Mouse (Mus musculus): Measurements from ENCODE around the gene Mettl1. TPM values are rescaled to one million over a fixed set of nuclear protein-coding genes. Genes with fewer than 3 reads are reported as not detected.

Mettl1 gene
- 31.5 and 32.5 TPM in 2 replicates for polyA plus RNA-seq (2016; fragmentation: Nextera tagmentation; extraction: Ambion mirVana)

DNA sequence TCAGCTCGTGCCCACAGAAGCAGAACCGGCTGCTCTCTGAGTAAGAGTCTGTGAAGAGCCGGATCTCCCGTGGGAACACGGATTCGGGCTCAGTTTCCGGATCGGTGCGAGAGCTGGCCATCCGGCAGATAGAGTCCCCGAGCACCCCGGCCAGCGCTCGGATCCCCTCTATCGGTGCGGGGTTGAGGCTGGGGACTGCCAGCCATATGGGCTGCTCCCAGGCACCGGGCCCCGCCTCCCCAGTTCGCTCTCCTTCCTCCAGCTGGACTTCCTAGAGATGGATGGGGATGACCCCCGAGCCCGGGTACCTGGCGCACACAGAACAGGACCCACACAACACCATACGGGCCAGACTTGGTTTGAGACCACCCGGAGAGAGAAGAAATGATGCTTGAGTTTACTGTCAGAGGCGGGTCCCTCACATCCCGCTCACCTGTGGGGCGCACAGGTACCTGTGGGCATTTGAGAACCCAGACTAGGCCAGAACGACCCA, at the start of gene Mettl1, which contains the start of gene Eef1akmt3:
TSS of gene Mettl1 (plus strand) at position 141 of the 493 bp plus-strand sequence.
TSS of gene Eef1akmt3 (minus strand) at position 240 of the 493 bp plus-strand sequence.
- ATAC-seq (ENCODE audit: low FRiP score, low read depth) = peak; percentile 73
- Histone ChIP-seq H3K36me3 (peaks cover 8% of the 10 kb centered on the region), H3K9me3 (no peaks in the 10 kb centered on the region), H3K27me3 (replicated peaks) (peaks cover 4% of the 10 kb centered on the region; the same call in 1 of the 2 replicates), H3K4me2 (replicated peaks) (peak within 1 kb of the TSS; percentile 99), H3K9ac (peak within 1 kb of the TSS; percentile 67), H3K4me3 (peak within 1 kb of the TSS; percentile 76), H3K27ac (no peak within 1 kb of the TSS), H3K4me1 (peaks cover 12% of the 10 kb centered on the region)
- WGBS = under 1% methylated on average over 28 of the region's 28 CpGs

DNA sequence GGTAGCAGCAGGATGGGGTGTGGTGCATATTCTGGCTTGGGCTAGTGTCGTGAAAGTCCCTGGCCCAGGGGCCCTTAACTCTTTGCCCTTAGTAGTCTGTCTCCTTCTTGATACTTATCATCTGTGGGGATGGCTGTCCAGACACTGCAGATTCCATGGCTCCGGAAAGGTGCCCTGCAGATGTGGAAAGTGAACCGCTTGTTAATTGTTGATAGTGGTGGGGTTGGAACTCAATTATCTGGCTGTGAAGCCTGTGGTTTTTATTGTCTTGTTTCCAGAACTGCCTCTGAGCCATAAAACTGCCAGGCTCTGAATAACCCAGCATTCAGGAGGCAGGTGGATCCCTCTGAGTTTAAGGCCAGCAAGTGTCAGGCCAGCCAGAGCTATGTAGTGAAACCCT, 49.5 kb upstream of the Mettl1 start:
- 29% methylated on average over 3 of the region's 3 CpGs for WGBS
- Histone ChIP-seq H3K9ac (no peak overlapping the region), H3K4me2 (replicated peaks) (no peak overlapping the region), H3K4me3 (no peak overlapping the region), H3K9me3 (no peaks in the 10 kb centered on the region), H3K36me3 (peaks cover 40% of the 10 kb centered on the region), H3K27ac (no peak overlapping the region), H3K4me1 (peaks cover 31% of the 10 kb centered on the region), H3K27me3 (replicated peaks) (no peaks in the 10 kb centered on the region; the same call in 1 of the 2 replicates)
- no peak for ATAC-seq (ENCODE audit: low FRiP score, low read depth)

DNA sequence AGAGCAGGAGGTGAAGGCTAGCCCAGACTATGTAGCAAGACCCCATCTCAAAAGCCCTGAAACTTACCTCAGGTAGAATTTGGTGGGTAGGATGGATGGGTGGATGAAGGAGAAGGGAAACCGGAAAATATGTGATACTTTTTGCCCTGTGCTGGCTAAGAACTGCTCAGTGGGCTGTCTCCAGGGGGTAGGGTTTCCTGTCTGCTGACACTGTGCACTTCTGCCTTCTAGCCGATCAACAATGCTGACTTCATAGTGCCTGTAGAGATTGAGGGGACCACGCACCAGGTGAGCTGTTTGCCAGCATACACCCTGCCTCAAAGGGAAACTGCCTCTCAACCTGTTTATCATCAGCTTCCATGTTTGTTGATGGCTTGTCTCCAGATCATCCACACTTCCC, 47.6 kb upstream of the Mettl1 start:
- Histone ChIP-seq H3K9me3 (no peaks in the 10 kb centered on the region), H3K27ac (no peak overlapping the region), H3K4me1 (peaks cover 16% of the 10 kb centered on the region), H3K9ac (no peak overlapping the region), H3K27me3 (replicated peaks) (no peaks in the 10 kb centered on the region), H3K4me3 (no peak overlapping the region), H3K36me3 (peaks cover 55% of the 10 kb centered on the region), H3K4me2 (replicated peaks) (no peak overlapping the region)
- WGBS = 94% methylated on average over 3 of the region's 3 CpGs
- no peak for ATAC-seq (ENCODE audit: low FRiP score, low read depth)

GRCm38 (mm10) chr10:126997340-126998113, 43.7 kb upstream of the Mettl1 start:
- Histone ChIP-seq H3K4me3 (no peak overlapping the region), H3K4me2 (replicated peaks) (no peak overlapping the region), H3K27ac (no peak overlapping the region), H3K36me3 (peaks cover 65% of the 10 kb centered on the region), H3K9ac (no peak overlapping the region), H3K9me3 (no peaks in the 10 kb centered on the region), H3K4me1 (no peaks in the 10 kb centered on the region), H3K27me3 (replicated peaks) (no peaks in the 10 kb centered on the region)
- ATAC-seq (ENCODE audit: low FRiP score, low read depth) = no peak
- 81% methylated on average over 13 of the region's 13 CpGs for WGBS

GRCm38 (mm10) chr10:127000529-127000928, 40.7 kb upstream of the Mettl1 start, which contains the start of gene Avil:
Gene Avil, plus strand, starts transcription at chr10:127000709.
- no peak for ATAC-seq (ENCODE audit: low FRiP score, low read depth)
- 95% methylated on average over 5 of the region's 5 CpGs for WGBS
- Histone ChIP-seq H3K36me3 (peaks cover 36% of the 10 kb centered on the region), H3K4me2 (replicated peaks) (no peak within 1 kb of the TSS), H3K27ac (no peak within 1 kb of the TSS), H3K9ac (no peak within 1 kb of the TSS), H3K4me1 (no peaks in the 10 kb centered on the region), H3K4me3 (no peak within 1 kb of the TSS), H3K27me3 (replicated peaks) (no peaks in the 10 kb centered on the region), H3K9me3 (no peaks in the 10 kb centered on the region)

- H3K27me3 ChIP-seq (replicated peaks) = no peaks in the 10 kb centered on the region
- no peak overlapping the region for H3K4me3 ChIP-seq
- no peaks in the 10 kb centered on the region for H3K4me1 ChIP-seq
- peaks cover 29% of the 10 kb centered on the region for H3K36me3 ChIP-seq
- no peak overlapping the region for H3K4me2 ChIP-seq (replicated peaks)
- no peaks in the 10 kb centered on the region for H3K9me3 ChIP-seq
- no peak overlapping the region for H3K9ac ChIP-seq
- no peak overlapping the region for H3K27ac ChIP-seq
- ATAC-seq (ENCODE audit: low FRiP score, low read depth) = no peak
- WGBS = 86% methylated on average over 9 of the region's 9 CpGs
Observed at GRCm38 (mm10) chr10:127001297-127001696, 39.9 kb upstream of the Mettl1 start.

- Histone ChIP-seq H3K36me3 (peaks cover 29% of the 10 kb centered on the region), H3K27ac (no peak overlapping the region), H3K27me3 (replicated peaks) (no peaks in the 10 kb centered on the region), H3K9me3 (no peaks in the 10 kb centered on the region), H3K4me3 (no peak overlapping the region), H3K9ac (no peak overlapping the region), H3K4me2 (replicated peaks) (no peak overlapping the region), H3K4me1 (no peaks in the 10 kb centered on the region)
- 91% methylated on average over 1 of the region's 1 CpGs for WGBS
- no peak for ATAC-seq (ENCODE audit: low FRiP score, low read depth)
Observed at GRCm38 (mm10) chr10:127002056-127002455, 39.2 kb upstream of the Mettl1 start.

DNA sequence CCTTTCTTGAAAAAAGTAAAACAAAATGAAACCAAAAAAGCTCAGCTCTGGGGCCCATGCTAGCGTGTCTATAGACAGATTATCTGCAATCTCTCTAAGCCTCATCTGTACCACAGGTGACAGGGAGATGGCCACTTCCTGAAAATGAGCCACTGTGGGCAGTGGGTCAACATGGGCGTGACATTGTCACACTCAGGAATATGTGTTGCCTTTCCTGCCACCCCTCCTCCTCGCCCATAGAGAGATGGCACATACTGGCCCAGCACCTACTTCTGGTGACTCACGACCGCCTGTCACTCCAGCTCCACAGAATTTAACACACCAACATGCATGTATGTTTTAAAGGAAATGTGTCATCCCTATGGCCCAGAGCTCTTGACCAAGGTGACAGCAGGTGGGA, 38.4 kb upstream of the Mettl1 start:
- Histone ChIP-seq H3K9me3 (no peaks in the 10 kb centered on the region), H3K4me3 (no peak overlapping the region), H3K9ac (no peak overlapping the region), H3K36me3 (peaks cover 22% of the 10 kb centered on the region), H3K4me2 (replicated peaks) (no peak overlapping the region), H3K27me3 (replicated peaks) (no peaks in the 10 kb centered on the region), H3K27ac (no peak overlapping the region), H3K4me1 (no peaks in the 10 kb centered on the region)
- no peak for ATAC-seq (ENCODE audit: low FRiP score, low read depth)
- WGBS = 93% methylated on average over 5 of the region's 5 CpGs

DNA sequence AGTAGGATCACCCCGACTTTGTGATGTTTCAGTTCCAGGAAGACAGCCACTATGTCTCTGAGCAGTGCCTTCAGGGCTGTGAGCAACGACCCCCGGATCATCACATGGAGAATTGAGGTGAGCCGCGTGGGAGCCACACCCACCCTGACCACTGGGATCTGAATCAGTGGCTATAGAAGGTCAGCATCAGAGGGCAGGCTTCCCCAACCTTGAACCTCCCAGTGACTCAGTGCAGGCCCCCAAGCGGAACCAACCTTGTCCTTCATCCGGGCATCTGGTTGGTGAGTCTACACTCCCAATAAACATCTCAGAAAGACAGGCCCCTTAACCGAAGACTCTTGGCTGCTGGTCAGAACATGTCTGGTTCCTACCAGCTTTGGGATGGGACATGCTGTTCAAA, 37.9 kb upstream of the Mettl1 start:
- Histone ChIP-seq H3K27me3 (replicated peaks) (no peaks in the 10 kb centered on the region), H3K4me1 (no peaks in the 10 kb centered on the region)
- no peak for ATAC-seq (ENCODE audit: low FRiP score, low read depth)

GRCm38 (mm10) chr10:127003806-127004205, 37.4 kb upstream of the Mettl1 start:
- H3K27ac ChIP-seq = no peak overlapping the region
- 83% methylated on average over 7 of the region's 7 CpGs for WGBS
- peaks cover 12% of the 10 kb centered on the region for H3K36me3 ChIP-seq
- H3K4me2 ChIP-seq (replicated peaks) = no peak overlapping the region
- no peaks in the 10 kb centered on the region for H3K9me3 ChIP-seq
- H3K4me1 ChIP-seq = no peaks in the 10 kb centered on the region
- no peak for ATAC-seq (ENCODE audit: low FRiP score, low read depth)
- no peak overlapping the region for H3K9ac ChIP-seq
- H3K27me3 ChIP-seq (replicated peaks) = no peaks in the 10 kb centered on the region
- H3K4me3 ChIP-seq = no peak overlapping the region

More for the DNA sequence above, 37.9 kb upstream of the Mettl1 start:
- Histone ChIP-seq H3K4me3 (no peak overlapping the region), H3K4me2 (replicated peaks) (no peak overlapping the region), H3K9me3 (no peaks in the 10 kb centered on the region), H3K36me3 (peaks cover 17% of the 10 kb centered on the region), H3K27ac (no peak overlapping the region), H3K9ac (no peak overlapping the region)
- 86% methylated on average over 8 of the region's 8 CpGs for WGBS

- H3K27ac ChIP-seq = no peak overlapping the region
- WGBS = 76% methylated on average over 5 of the region's 5 CpGs
- no peak for ATAC-seq (ENCODE audit: low FRiP score, low read depth)
- no peak overlapping the region for H3K4me2 ChIP-seq (replicated peaks)
- H3K4me1 ChIP-seq = no peaks in the 10 kb centered on the region
- no peak overlapping the region for H3K9ac ChIP-seq
- no peak overlapping the region for H3K4me3 ChIP-seq
- 0 out of 2 replicates have a peak, but pooled peaks cover 2% of the 10 kb centered on the region for H3K36me3 ChIP-seq
- H3K9me3 ChIP-seq = no peaks in the 10 kb centered on the region
- H3K27me3 ChIP-seq (replicated peaks) = no peaks in the 10 kb centered on the region
Observed at GRCm38 (mm10) chr10:127016488-127016887, 24.7 kb upstream of the Mettl1 start.

GRCm38 (mm10) chr10:127017071-127017470, 24.1 kb upstream of the Mettl1 start:
- no peaks in the 10 kb centered on the region for H3K27me3 ChIP-seq (replicated peaks)
- no peak for ATAC-seq (ENCODE audit: low FRiP score, low read depth)
- H3K27ac ChIP-seq = no peak overlapping the region
- H3K9me3 ChIP-seq = no peaks in the 10 kb centered on the region
- no peaks in the 10 kb centered on the region for H3K4me1 ChIP-seq
- no peak overlapping the region for H3K4me3 ChIP-seq
- H3K36me3 ChIP-seq = peaks cover 8% of the 10 kb centered on the region
- 10% methylated on average over 2 of the region's 2 CpGs for WGBS
- no peak overlapping the region for H3K9ac ChIP-seq
- H3K4me2 ChIP-seq (replicated peaks) = no peak overlapping the region

Measured in neural tube, embryonic 12.5 days (tissue).